Mouse (Mus musculus) adrenal gland, adult 18-20 months (tissue): ENCODE results near the gene Rab5b. TPM values are rescaled to one million over a fixed set of nuclear protein-coding genes. Genes with fewer than 3 reads are reported as not detected.
"Not testable (repeated sequence)": the region's sequence is repeated elsewhere in the genome, so short reads cannot be mapped to it uniquely, and the experiment has no call there.

Source experiments
- DNase-seq, 2 experiments: peaks; one replicate each; pipeline ENCODE4 v3.0.0; 2021 to 2022; ENCODE audit warnings: low spot score in 2 of 2
- total RNA-seq, 2 experiments: library from RNA; stranded (reverse); gene quantifications; 1 replicate in 1 of 2; 2 replicates in 1 of 2; pipeline ENCODE4 v1.2.3; 2021

The Rab5b gene
- total RNA-seq, 2 experiments from 2014 or later, result 112 to 122 TPM

DNA sequence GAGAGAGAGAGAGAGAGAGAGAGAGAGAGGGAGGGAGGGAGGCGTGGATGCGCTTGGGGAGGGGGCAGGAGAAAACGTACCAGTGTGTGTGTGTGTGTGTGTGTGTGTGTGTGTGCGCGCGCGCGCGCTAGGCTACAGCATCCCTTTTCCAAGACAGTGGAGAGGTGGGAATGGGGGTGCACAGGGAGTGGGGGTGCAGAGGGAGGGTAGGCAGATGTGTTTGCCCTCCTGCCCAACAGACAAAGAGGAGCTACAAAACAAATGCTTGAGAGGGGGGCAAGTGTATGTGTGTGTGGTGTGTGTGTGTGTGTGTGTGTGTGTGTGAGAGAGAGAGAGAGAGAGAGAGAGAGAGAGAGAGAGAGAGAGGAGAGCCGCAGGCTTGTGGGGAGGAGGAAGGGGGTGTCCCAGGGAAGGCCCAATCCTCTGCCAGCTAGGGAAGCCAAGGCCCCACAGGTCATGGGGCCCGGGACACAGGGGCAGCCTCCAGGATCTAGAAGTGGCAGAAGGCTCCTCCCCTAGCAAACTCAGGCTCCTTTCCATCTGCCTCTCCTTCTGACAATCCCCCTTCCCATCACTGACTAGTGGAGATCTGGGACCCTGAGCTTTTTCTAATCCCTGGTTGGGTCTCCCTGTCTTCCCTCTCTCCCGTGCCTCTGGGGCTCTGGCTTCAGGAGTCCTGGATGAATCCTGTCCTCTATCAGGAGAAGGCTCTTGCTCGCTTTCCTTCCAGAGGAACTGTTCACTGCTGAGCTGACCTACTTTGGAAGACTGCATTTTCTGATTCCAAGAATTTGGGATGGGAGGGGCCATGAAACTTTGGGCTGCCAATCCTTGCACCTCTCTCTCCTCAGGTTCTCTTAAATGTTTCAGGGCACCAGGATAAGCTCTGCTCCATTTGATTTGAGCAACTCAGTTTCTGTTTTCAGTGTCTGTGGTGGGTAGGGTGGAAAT lies 49.6 kb downstream of the Rab5b start:
- peak in 1 of 2 experiments; percentile 22 for DNase-seq

DNA sequence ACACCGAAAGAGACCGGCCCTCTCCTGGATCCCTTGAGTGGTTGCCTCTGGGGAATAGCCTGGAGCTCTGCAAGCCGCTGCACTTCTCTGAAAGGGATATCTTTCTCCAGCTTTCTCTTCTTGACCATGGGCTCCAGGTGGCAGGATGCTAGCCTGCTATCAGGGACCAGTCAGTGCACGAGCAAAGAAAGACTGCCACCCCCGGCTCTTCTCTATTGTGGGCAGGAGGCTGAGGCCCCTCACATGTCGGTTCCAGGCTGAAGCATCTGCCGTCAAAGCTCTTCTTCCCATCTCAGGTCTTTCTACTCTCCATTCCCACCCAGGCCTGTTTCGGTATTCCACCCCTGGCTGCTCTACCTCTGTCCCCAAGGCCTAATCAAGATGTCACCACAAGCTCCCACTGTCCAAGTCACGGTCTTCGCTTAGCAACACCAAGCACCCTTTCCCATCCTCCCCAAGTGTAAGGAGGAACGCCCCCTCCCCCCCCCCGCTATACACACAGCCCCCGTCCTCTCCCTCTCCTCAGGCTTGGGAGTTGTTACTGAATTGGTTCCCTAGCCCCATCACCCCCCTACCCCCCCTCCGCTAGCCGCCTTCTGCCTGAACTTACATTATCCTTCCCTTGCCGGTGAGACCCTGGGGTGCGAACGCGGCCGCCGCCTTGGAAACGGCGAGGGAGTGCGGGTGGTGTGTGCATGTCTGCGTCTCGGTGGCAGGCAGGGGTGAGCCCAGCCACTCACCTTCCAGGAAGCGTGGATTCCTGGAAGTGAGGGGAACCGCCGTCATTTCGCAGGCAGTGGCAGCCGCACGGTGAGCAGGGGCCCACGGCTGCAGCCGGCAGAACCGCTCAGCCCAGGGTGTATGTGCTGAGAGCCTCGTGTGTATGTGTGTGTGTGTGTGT lies 50.7 kb downstream of the Rab5b start, which contains the start of gene Ikzf4:
Gene Ikzf4 (minus strand): TSS at position 881 of the 901 bp plus-strand sequence.
- peak; percentile 41 to 56 for DNase-seq

DNA sequence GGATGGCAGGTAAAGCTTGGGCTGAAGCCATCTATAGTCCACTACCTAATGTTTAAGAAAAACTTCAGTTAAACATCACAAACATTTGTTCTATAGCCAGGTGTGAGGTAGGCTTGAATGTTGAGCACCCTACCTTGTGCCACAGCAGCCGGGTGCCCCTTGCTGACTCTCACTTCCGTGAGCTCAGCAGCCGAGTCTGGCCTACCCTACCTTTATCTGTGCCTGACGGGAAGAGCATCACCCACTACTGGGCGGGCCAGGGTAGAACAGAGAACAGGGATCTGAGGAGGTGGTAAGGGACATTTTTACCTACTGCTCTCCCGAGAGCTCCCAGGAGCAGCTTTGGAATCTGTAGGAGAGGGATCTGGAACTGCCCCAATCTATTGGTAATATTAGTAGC lies 53.3 kb downstream of the Rab5b start:
- DNase-seq, result no peak

DNA sequence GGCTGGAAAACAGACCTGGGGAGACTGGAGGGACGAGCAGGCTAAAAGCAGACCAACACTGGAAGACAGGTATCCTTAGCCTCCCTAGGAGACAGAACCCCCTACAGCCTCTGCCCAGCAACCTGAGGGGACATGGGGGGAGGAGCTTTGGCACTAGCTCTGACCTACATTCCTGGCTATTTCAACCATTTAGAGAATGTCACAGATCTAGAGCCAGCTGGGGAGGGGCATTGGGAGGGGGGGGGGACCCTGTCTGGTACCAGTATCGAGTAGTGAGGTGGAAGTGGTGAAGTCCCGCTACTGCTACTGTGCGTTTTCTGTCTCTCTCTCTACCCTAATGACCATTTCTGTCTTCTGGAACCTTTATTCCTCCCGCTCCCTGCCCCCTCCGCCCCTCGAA lies 54.2 kb downstream of the Rab5b start:
- no peak for DNase-seq

DNA sequence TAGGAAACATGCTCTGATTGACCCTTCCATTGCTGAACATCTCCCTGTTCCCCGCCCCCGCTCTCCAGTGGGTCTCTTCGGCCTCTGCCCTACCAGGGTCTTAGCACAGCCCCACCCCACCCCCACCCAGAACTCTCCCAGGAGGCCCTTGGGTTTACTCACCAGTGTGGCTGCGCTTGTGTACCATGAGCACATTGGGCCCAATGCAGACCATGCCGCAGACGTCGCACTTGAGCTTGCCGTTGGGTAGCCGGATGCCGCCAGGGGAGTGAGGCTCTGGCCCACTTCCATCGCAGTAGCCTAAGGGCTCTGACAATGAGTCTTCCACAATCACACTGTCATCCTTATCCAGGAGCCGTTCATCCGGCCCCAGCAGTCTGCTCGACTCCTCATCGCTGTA lies 55.2 kb downstream of the Rab5b start:
- no peak for DNase-seq

DNA sequence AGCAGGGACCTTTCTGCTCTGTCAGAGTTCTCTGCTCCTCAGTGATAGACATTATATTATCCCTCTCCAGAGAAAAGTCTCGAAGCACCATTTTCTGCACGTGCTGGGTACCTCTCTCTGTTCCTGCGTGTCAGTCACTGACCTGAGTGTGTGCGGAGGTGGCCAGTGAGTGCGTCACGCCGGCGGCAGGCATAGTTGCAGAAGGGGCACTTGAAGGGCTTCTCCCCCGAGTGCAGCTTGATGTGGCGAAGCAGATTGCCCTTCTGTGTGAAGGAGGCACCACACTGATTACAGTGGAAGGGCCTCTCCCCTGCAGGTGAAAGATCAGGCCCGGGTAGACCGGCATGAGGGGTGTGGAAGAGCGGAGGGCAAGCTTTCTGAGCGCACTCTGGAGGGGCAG lies 56.1 kb downstream of the Rab5b start:
- DNase-seq, result no peak

DNA sequence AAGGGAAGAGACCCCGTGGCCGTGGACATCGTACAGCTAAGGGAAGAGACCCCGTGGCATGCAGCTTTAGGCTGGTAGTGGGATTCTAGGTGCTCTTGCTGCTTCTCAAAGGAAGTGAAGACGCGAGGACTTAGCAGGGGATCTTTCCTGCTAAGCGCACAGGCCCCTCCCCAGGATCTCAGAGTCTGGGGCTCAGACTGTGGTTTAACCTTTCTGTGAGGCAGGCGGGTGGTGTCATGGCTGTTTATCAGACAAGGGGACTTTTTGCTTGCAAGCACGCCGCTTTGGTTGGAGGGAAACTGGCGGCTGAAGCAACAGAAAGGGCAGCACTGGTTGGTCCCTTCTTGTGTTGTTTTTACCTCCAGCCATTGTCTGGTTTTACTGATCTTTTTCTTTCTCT lies 59.1 kb downstream of the Rab5b start:
- DNase-seq, result no peak

DNA sequence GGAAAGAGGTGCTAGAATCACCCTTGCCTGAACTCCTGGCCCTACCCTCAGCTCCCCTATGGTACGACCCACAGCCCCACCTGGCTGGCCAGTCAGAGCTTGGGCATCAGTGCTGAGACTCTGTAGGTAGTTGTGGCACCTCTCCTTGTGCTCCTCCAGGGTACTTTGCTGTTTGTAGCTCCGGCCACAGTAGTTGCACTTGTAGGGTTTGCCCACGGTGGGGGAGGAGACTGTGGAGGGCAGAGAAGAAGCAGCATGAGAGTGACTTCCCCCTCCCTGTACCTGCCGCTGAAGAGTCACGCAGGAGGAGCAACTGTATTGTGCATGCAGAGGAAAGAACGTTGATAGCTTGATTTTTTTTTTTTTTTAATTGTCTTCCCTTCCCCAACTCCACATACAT lies 59.5 kb downstream of the Rab5b start:
- no peak for DNase-seq

DNA sequence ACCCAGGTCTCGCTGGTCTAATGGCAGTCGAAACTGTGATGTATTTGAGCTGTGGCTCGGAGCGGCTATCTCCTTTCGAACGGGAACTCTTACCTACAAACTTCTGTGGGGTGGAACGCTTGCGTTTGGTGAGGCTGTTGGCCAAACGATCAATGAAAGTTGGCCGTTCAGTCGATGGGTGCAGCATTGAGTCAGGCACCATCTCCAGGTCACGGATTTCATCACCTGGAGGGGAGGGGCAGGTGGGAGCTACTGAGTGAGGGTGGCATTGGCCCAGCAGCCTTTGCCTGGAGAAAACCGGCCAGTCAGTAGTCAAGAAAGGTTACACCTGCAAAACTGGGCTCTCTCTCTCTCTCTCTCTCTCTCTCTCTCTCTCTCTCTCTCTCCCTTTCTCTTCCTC lies 60.4 kb downstream of the Rab5b start:
- DNase-seq, result no peak

DNA sequence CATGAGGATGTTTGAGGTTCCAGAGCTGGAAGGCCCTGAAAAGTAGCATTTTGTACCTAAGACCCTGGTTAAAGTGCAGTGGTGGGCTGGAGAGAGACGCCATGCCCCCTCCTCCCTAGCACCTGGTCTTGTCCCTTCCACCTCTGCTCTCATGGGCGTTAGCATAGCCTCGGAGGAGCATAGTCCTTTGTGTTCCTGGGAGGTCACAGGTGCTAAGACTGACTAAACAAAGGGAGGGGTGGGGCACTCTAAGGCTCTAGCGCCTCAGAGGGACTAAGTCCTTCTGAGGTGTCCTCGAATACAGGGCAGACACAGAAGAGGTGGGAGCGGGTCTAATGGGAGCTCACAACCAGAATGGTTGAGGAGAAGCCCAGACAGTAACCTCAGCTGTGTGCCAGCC lies 64.5 kb downstream of the Rab5b start:
- DNase-seq, result no peak

DNA sequence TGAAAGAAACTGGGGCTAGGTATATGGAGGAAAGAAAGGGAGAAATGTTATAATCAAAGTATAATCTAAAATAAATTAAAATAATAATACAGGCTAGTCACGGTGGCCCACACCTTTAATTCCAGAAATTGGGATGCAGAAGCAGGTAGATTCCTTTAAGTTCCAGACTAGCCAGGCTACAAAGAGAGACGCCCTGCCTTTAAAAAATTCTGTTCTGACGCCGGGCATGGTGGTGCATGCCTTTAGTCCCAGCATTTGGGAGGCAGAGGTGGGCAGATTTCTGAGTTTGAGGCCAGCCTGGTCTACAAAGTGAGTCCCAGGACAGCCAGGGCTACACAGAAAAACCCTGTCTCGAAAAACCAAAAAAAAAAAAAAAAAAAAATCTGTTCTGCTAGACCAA lies 65.8 kb downstream of the Rab5b start:
- DNase-seq, result not testable (repeated sequence)

DNA sequence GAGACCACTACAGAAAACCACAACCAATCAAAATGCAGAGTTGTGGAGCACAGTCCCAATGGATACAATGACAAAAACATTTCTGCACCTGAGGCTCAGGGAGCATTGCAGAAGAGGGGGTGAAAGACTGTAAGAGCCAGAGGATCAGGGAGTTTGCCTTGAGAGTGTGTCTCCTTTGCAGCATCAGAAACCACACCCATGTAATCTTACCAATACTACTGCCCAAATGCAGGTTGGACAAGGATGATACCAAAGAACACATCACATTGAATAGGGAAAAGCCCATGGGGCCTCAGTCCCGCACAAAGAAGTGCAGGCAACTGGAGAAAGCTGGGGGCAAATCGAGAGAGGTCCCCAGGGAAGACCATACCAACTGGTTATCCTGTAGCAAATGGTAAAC lies 66.3 kb downstream of the Rab5b start:
- no peak for DNase-seq

DNA sequence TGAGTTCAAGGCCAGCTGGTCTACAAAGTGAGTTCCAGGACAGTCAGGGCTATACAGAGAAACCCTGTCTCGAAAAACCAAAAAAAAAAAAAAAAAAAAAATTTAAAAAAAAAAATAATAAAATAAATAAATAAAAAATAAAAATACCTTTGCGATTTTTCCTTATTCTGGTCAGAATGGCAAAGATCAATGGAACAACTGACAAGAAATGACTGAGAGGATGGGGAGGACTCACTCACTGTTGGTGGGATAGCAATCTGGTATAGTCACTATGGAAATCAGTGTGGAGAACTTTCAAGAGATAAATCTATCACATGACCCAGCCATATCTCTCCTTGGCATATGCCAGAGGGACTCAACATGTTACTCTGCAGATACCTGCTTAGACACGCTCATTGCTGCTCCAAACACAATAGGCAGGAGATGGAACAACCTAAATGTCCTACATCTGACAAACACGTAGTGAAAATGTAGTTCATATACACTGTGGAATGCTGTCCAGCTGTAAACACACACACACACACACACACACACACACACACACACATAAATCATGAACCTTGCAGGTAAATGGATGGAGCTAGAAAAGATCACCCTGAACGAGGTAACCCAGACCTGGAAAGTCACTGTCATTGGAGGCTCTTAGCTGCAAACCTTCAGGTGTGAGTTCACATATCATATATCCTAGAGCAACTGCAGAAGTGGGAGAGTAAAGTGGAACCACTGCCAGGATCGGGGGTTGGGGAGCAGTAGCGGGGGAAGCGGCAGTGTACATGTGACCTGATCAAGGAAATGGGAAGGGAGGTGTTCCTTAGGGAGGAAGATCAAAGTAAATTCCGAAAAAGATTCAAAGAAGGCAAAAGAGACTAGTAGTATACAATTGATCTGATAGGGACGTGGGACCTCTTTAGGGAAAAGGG lies 68.4 kb downstream of the Rab5b start:
- DNase-seq, result no peak

Other genes with a start within 250 kb of the Rab5b start
- gene Smarcc2, start 237.0 kb downstream of the Rab5b start, total RNA-seq, result 100 to 1,000 TPM; 113 to 116 TPM
- 100 to 1,000 TPM; 816 to 933 TPM for gene Myl6, start 202.1 kb downstream of the Rab5b start, total RNA-seq
- gene Myl6b, start 197.6 kb downstream of the Rab5b start, total RNA-seq, result 10 to 100 TPM in 1 of 2 experiments, 1 to 10 TPM in 1; 5.3 to 11.6 TPM
- gene Esyt1, start 170.4 kb downstream of the Rab5b start, total RNA-seq, result 10 to 100 TPM; 23.6 to 39.0 TPM
- 10 to 100 TPM; 14.5 TPM for gene Zc3h10, start 148.5 kb downstream of the Rab5b start, total RNA-seq
- gene Rpl41, start 147.0 kb downstream of the Rab5b start, total RNA-seq, result 1,000 to 10,000 TPM; 2,692 to 2,714 TPM
- gene Pa2g4, start 130.3 kb downstream of the Rab5b start, total RNA-seq, result 10 to 100 TPM; 72.6 to 85.2 TPM
- gene Erbb3, start 106.6 kb downstream of the Rab5b start, total RNA-seq, result 1 to 10 TPM; 2.6 to 4.0 TPM
- gene Rps26, start 69.5 kb downstream of the Rab5b start, total RNA-seq, result 100 to 1,000 TPM; 564 to 729 TPM
- gene Ikzf4, start 50.3 kb downstream of the Rab5b start, total RNA-seq, result 1 to 10 TPM; 2.3 TPM
- 10 to 100 TPM; 29.4 to 37.6 TPM for gene Suox, start 22.2 kb downstream of the Rab5b start, total RNA-seq
- gene Pmel, start 7.9 kb upstream of the Rab5b start, total RNA-seq, result 1 to 10 TPM in 1 of 2 experiments, under 1 TPM in 1; 0.42 to 1.1 TPM
- 10 to 100 TPM; 12.8 to 13.1 TPM for gene Cdk2, start 8.8 kb upstream of the Rab5b start, total RNA-seq
- 10 to 100 TPM; 16.3 to 18.1 TPM for gene Dgka, start 48.6 kb upstream of the Rab5b start, total RNA-seq
- 10 to 100 TPM; 21.6 to 23.8 TPM for gene Pym1, start 51.6 kb upstream of the Rab5b start, total RNA-seq
- gene Mmp19, start 94.6 kb upstream of the Rab5b start, total RNA-seq, result 10 to 100 TPM; 33.1 to 41.7 TPM
- 10 to 100 TPM; 60.0 to 67.1 TPM for gene Dnajc14, start 107.8 kb upstream of the Rab5b start, total RNA-seq
- 1 to 10 TPM; 6.7 to 7.6 TPM for gene Tmem198b, start 108.1 kb upstream of the Rab5b start, total RNA-seq
- gene Sarnp, start 121.1 kb upstream of the Rab5b start, total RNA-seq, result 10 to 100 TPM; 52.6 to 53.4 TPM
- 10 to 100 TPM; 45.2 to 52.3 TPM for gene Ormdl2, start 125.4 kb upstream of the Rab5b start, total RNA-seq
- gene Gdf11, start 195.5 kb upstream of the Rab5b start, total RNA-seq, result 1 to 10 TPM; 1.4 to 1.9 TPM
- 100 to 1,000 TPM; 288 to 358 TPM for gene Cd63, start 204.7 kb upstream of the Rab5b start, total RNA-seq
- gene Rdh5, start 226.6 kb upstream of the Rab5b start, total RNA-seq, result 10 to 100 TPM in 1 of 2 experiments, 1 to 10 TPM in 1; 9.8 to 11.8 TPM
- gene Bloc1s1, start 227.8 kb upstream of the Rab5b start, total RNA-seq, result 100 to 1,000 TPM; 177 to 191 TPM
- gene Itga7, start 237.6 kb upstream of the Rab5b start, total RNA-seq, result 10 to 100 TPM; 10.7 to 25.7 TPM